10 mouse cellular contexts compared by ENCODE assay signal in the genomic region with DNA sequence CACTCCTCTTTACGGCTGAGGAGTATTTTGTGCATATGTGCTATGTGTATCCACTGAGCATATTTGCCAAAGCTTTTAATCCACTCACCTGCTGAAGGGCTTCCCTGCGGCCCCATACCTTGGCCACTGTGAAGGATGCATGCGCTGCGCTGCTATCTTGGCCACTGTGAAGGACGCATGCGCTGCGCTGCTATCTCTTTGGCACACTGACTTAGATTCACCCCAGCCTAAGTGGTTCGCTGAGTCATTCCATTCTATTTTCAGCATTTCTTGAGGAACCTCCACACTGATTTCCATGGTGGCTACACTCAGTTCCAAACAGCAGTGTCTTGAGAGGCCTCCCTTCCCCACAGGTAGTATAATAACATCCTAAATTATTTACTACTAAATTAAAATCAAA. TPM values are rescaled to one million over a fixed set of nuclear protein-coding genes. Genes with fewer than 3 reads are reported as not detected.
A peak's percentile ranks its signal among the peaks of the same experiment; 100 is the strongest.
DNase-seq lines count a peak whose midpoint lies in the region; ATAC-seq and TF ChIP-seq lines count a peak whose summit lies in the region.
"Had no signal": no experiment of that assay in that cellular context is flagged by ENCODE, and none has a peak within 500 bp of the region (broad histone marks: within the 10 kb centered on the region; RNA-seq: fewer than 3 reads in every experiment).

No protein-coding gene starts in this region.

- 31% methylated on average over 8 of the region's 8 CpGs for WGBS in heart, embryonic 12.5 days
- WGBS in macrophage (ENCODE audit: missing documents), result 68% methylated on average over 8 of the region's 8 CpGs
- 96% methylated on average over 8 of the region's 8 CpGs for WGBS in forebrain, postnatal 0 days
- WGBS in hindbrain, embryonic 13.5 days, result 95% methylated on average over 8 of the region's 8 CpGs

- no peak overlapping the region; the same call in 1 of the 2 replicates for H3K4me2 ChIP-seq in heart, embryonic 12.5 days
- no peak overlapping the region for H3K4me2 ChIP-seq in forebrain, postnatal 0 days (ENCODE audit: low read depth)
- H3K4me2 ChIP-seq in hindbrain, embryonic 13.5 days, result no peak overlapping the region

- H3K79me2 ChIP-seq in macrophage (ENCODE audit: inconsistent target), result peaks cover 9% of the 10 kb centered on the region; the same call in 1 of the 2 replicates

- no peak overlapping the region for H3K4me3 ChIP-seq in left cerebral cortex, adult 2 months
- H3K4me3 ChIP-seq in heart, embryonic 12.5 days, result no peak overlapping the region
- H3K4me3 ChIP-seq in macrophage (ENCODE audit: inconsistent target), result no peak overlapping the region; the same call in 1 of the 2 replicates
- no peak overlapping the region for H3K4me3 ChIP-seq in forebrain, postnatal 0 days (ENCODE audit: low read depth, low read length)
- no peak overlapping the region for H3K4me3 ChIP-seq in hindbrain, embryonic 13.5 days

- H3K27ac ChIP-seq in left cerebral cortex, adult 2 months, result no peak overlapping the region
- 0 out of 2 replicates have a peak overlapping the region, but pooled peaks have one; percentile 40 for H3K27ac ChIP-seq in heart, embryonic 12.5 days (ENCODE audit: poor library complexity, severe bottlenecking)
- H3K27ac ChIP-seq in macrophage, result peak overlapping the region; percentile 94
- no peak overlapping the region for H3K27ac ChIP-seq in forebrain, postnatal 0 days (ENCODE audit: low read depth, low read length)
- H3K27ac ChIP-seq in hindbrain, embryonic 13.5 days, result no peak overlapping the region

- peak; percentile 12 to 46 for DNase-seq in left cerebral cortex, adult 2 months (ENCODE audit: extremely low spot score in 1 of 2, low spot score in 2 of 2)
- no peak for DNase-seq in left cerebral cortex, postnatal 4 days
- peak; percentile 48 for DNase-seq in adrenal gland, postnatal 14 days
- no peak for DNase-seq in embryo, embryonic 9.5 days (ENCODE audit: extremely low spot score)
- DNase-seq in forebrain, postnatal 0 days, result no peak
- DNase-seq: cerebellum, postnatal 36 days; kidney, adult 8-10 months had no signal

- H3K9me3 ChIP-seq in heart, embryonic 12.5 days (replicated peaks), result no peaks in the 10 kb centered on the region
- no peaks in the 10 kb centered on the region for H3K9me3 ChIP-seq in forebrain, postnatal 0 days (ENCODE audit: low read length)
- H3K9me3 ChIP-seq in hindbrain, embryonic 13.5 days, result no peaks in the 10 kb centered on the region

- H3K9ac ChIP-seq in heart, embryonic 12.5 days, result no peak overlapping the region
- no peak overlapping the region for H3K9ac ChIP-seq in forebrain, postnatal 0 days
- H3K9ac ChIP-seq in hindbrain, embryonic 13.5 days, result no peak overlapping the region

- intact Hi-C loops in left cerebral cortex, adult 2 months (cut with DNase I), result loop anchor here (10.0 kb wide), 1 partner anchor 286 kb away; no protein-coding TSS in a partner anchor
- intact Hi-C loops in left cerebral cortex, postnatal 4 days (cut with DNase I), result no loop called here

- H3K36me3 ChIP-seq in heart, embryonic 12.5 days, result peaks cover 16% of the 10 kb centered on the region
- no peaks in the 10 kb centered on the region for H3K36me3 ChIP-seq in macrophage (ENCODE audit: inconsistent target)
- no peaks in the 10 kb centered on the region for H3K36me3 ChIP-seq in forebrain, postnatal 0 days (ENCODE audit: insufficient read depth)
- peaks cover 15% of the 10 kb centered on the region; the same call in 1 of the 2 replicates for H3K36me3 ChIP-seq in hindbrain, embryonic 13.5 days

- TF ChIP-seq CTCF in left cerebral cortex, adult 2 months (IDR thresholded peaks at IDR 0.05), result no peak
- no peak for TF ChIP-seq CTCF in forebrain, postnatal 0 days (IDR thresholded peaks at IDR 0.05; ENCODE audit: low read depth)

- H3K27me3 ChIP-seq in heart, embryonic 12.5 days (replicated peaks), result no peaks in the 10 kb centered on the region
- no peaks in the 10 kb centered on the region for H3K27me3 ChIP-seq in forebrain, postnatal 0 days (ENCODE audit: insufficient read depth, low read length)
- no peaks in the 10 kb centered on the region for H3K27me3 ChIP-seq in hindbrain, embryonic 13.5 days

- peaks cover 71% of the 10 kb centered on the region for H3K4me1 ChIP-seq in heart, embryonic 12.5 days (replicated peaks)
- no peaks in the 10 kb centered on the region for H3K4me1 ChIP-seq in forebrain, postnatal 0 days (ENCODE audit: insufficient read depth)
- H3K4me1 ChIP-seq in hindbrain, embryonic 13.5 days (replicated peaks), result peaks cover 3% of the 10 kb centered on the region

- ATAC-seq in heart, embryonic 12.5 days (ENCODE audit: insufficient number of reproducible peaks, low FRiP score), result no peak
- ATAC-seq in forebrain, postnatal 0 days, result no peak
- no peak for ATAC-seq in hindbrain, embryonic 13.5 days (ENCODE audit: low FRiP score)

RNA-seq across cellular contexts. Expression of a gene that starts 42.0 kb away (rescaled TPM):
- total RNA-seq in left cerebral cortex, adult 2 months (2021), result 1 to 10 TPM; 1.7 to 1.8 TPM
- 10 to 100 TPM in 1 of 2 experiments, 1 to 10 TPM in 1; 7.1 to 10.0 TPM for total RNA-seq in left cerebral cortex, postnatal 4 days (2021)
- total RNA-seq in adrenal gland, postnatal 14 days (2021), result 12.8 and 20.4 TPM in 2 replicates
- polyA plus RNA-seq in heart, embryonic 12.5 days (2016; fragmentation: Nextera tagmentation; extraction: Ambion mirVana), result 85.3 and 92.7 TPM in 2 replicates
- total RNA-seq in macrophage (2018; cell fraction: chromatin; rRNA removed), result 100 to 1,000 TPM in 13 of 26 experiments, 10 to 100 TPM in 13; 42.6 to 196 (median 100.0) TPM
- total RNA-seq in macrophage (2018; cell fraction: cytosol; rRNA removed), result 10 to 100 TPM; 15.6 to 88.4 (median 45.0) TPM
- 100 to 1,000 TPM in 5 of 26 experiments, 10 to 100 TPM in 21; 20.3 to 126 (median 78.2) TPM for total RNA-seq in macrophage (2018; cell fraction: nucleus; rRNA removed)
- 11.0 to 35.3 TPM (median 33.5 TPM) in 3 replicates for polyA plus RNA-seq in macrophage (2018)
- total RNA-seq in forebrain, postnatal 0 days (2014; rRNA removed), result 11.2 and 12.2 TPM in 2 replicates
- 4.7 and 5.6 TPM in 2 replicates for polyA plus RNA-seq in forebrain, postnatal 0 days (2015; fragmentation: Nextera tagmentation; extraction: Ambion mirVana)
- polyA plus RNA-seq in hindbrain, embryonic 13.5 days (2015; fragmentation: Nextera tagmentation; extraction: Ambion mirVana), result 33.1 and 33.5 TPM in 2 replicates

Comparison
In these comparisons a context has a peak if more than half of its experiments do, and no peak if none do; other contexts are left out.
1. DNase-seq: peak in left cerebral cortex, adult 2 months (2 of 2) and adrenal gland, postnatal 14 days (single experiment); none in left cerebral cortex, postnatal 4 days (single experiment), embryo, embryonic 9.5 days (single experiment) and forebrain, postnatal 0 days (single experiment).
2. H3K27ac ChIP-seq: peak in heart, embryonic 12.5 days (single experiment) and macrophage (single experiment); none in left cerebral cortex, adult 2 months (single experiment), forebrain, postnatal 0 days (single experiment) and hindbrain, embryonic 13.5 days (single experiment).